Mouse (Mus musculus): Measurements from ENCODE around the gene Sh3bp4. TPM values are rescaled to one million over a fixed set of nuclear protein-coding genes. Genes with fewer than 3 reads are reported as not detected.

Gene Sh3bp4
- total and polyA plus RNA-seq, 3 experiments = not detected

GRCm38 (mm10) chr1:89089821-89090600 is 19.8 kb downstream of the Sh3bp4 start:
- no peak for DNase-seq (ENCODE audit: extremely low read depth)
- Histone ChIP-seq H3K27me3 (replicated peaks) (no peaks in the 10 kb centered on the region), H3K4me1 (ENCODE audit: control insufficient read depth in 1 of 2, insufficient read depth in 2 of 2) (no peaks in the 10 kb centered on the region), H3K9ac (ENCODE audit: insufficient read depth, low read depth) (no peak overlapping the region), H3K9me3 (replicated peaks; ENCODE audit: low read length) (peaks cover 93% of the 10 kb centered on the region), H3K36me3 (replicated peaks in 1 of 2; ENCODE audit: control insufficient read depth in 1 of 2, insufficient read depth in 1 of 2, low read length in 1 of 2) (no peaks in the 10 kb centered on the region), H3K27ac (ENCODE audit: insufficient read depth, low read depth) (no peak overlapping the region), H3K4me3 (replicated peaks in 1 of 3; ENCODE audit: low read depth in 2 of 3, low read length in 2 of 3, poor library complexity in 1 of 3) (no peak overlapping the region), H3K79me2 (replicated peaks; ENCODE audit: control insufficient read depth, extremely low read depth, insufficient read depth, poor library complexity, severe bottlenecking) (no peaks in the 10 kb centered on the region), H3K4me2 (ENCODE audit: insufficient read depth, low read depth, poor library complexity, severe bottlenecking) (no peak overlapping the region)
- no peak for TF ChIP-seq GABPA (IDR thresholded peaks at IDR 0.05; ENCODE audit: insufficient replicate concordance, low read depth, low read length)
- dilution Hi-C loops (cut with MboI; ENCODE audit: extremely low pct_ligation_motif_present, extremely low pct_unique_long_range_greater_than_20kb, low sequenced_read_pairs) (no loop called here), in situ Hi-C loops (cut with MboI; ENCODE audit: low pct_ligation_motif_present, low pct_unique_long_range_greater_than_20kb, low sequenced_read_pairs) (no loop called here)

- H3K36me3 ChIP-seq (replicated peaks in 1 of 2; ENCODE audit: control insufficient read depth in 1 of 2, insufficient read depth in 1 of 2, low read length in 1 of 2) = no peaks in the 10 kb centered on the region
- DNase-seq (ENCODE audit: extremely low read depth) = no peak
- in situ Hi-C loops (cut with MboI; ENCODE audit: low pct_ligation_motif_present, low pct_unique_long_range_greater_than_20kb, low sequenced_read_pairs) (no loop called here), dilution Hi-C loops (cut with MboI; ENCODE audit: extremely low pct_ligation_motif_present, extremely low pct_unique_long_range_greater_than_20kb, low sequenced_read_pairs) (no loop called here)
- no peak for TF ChIP-seq MAZ (IDR thresholded peaks at IDR 0.05; ENCODE audit: low read depth, low read length)
- no peak overlapping the region for H3K4me2 ChIP-seq (ENCODE audit: insufficient read depth, low read depth, poor library complexity, severe bottlenecking)
- peaks cover 93% of the 10 kb centered on the region for H3K9me3 ChIP-seq (replicated peaks; ENCODE audit: low read length)
- no peak overlapping the region for H3K4me3 ChIP-seq (replicated peaks in 1 of 3; ENCODE audit: low read depth in 2 of 3, low read length in 2 of 3, poor library complexity in 1 of 3)
- H3K9ac ChIP-seq (ENCODE audit: insufficient read depth, low read depth) = no peak overlapping the region
- H3K79me2 ChIP-seq (replicated peaks; ENCODE audit: control insufficient read depth, extremely low read depth, insufficient read depth, poor library complexity, severe bottlenecking) = no peaks in the 10 kb centered on the region
- no peak overlapping the region for H3K27ac ChIP-seq (ENCODE audit: insufficient read depth, low read depth)
- H3K27me3 ChIP-seq (replicated peaks) = no peaks in the 10 kb centered on the region
- no peaks in the 10 kb centered on the region for H3K4me1 ChIP-seq (ENCODE audit: control insufficient read depth in 1 of 2, insufficient read depth in 2 of 2)
These were observed 20.5 kb downstream of the Sh3bp4 start for GRCm38 (mm10) chr1:89090676-89091075.

- dilution Hi-C loops (cut with MboI; ENCODE audit: extremely low pct_ligation_motif_present, extremely low pct_unique_long_range_greater_than_20kb, low sequenced_read_pairs) (no loop called here), in situ Hi-C loops (cut with MboI; ENCODE audit: low pct_ligation_motif_present, low pct_unique_long_range_greater_than_20kb, low sequenced_read_pairs) (no loop called here)
- Histone ChIP-seq H3K4me1 (ENCODE audit: control insufficient read depth in 1 of 2, insufficient read depth in 2 of 2) (no peaks in the 10 kb centered on the region), H3K79me2 (replicated peaks; ENCODE audit: control insufficient read depth, extremely low read depth, insufficient read depth, poor library complexity, severe bottlenecking) (no peaks in the 10 kb centered on the region), H3K9me3 (replicated peaks; ENCODE audit: low read length) (peaks cover 88% of the 10 kb centered on the region), H3K27me3 (replicated peaks) (no peaks in the 10 kb centered on the region), H3K36me3 (replicated peaks in 1 of 2; ENCODE audit: control insufficient read depth in 1 of 2, insufficient read depth in 1 of 2, low read length in 1 of 2) (no peaks in the 10 kb centered on the region), H3K27ac (ENCODE audit: insufficient read depth, low read depth) (no peak overlapping the region), H3K4me2 (ENCODE audit: insufficient read depth, low read depth, poor library complexity, severe bottlenecking) (no peak overlapping the region), H3K9ac (ENCODE audit: insufficient read depth, low read depth) (no peak overlapping the region), H3K4me3 (replicated peaks in 1 of 3; ENCODE audit: low read depth in 2 of 3, low read length in 2 of 3, poor library complexity in 1 of 3) (no peak overlapping the region)
- no peak for TF ChIP-seq RAD21 (IDR thresholded peaks at IDR 0.05; ENCODE audit: low read depth, low read length)
- no peak for TF ChIP-seq USF2 (conservative IDR thresholded peaks at IDR 0.05; ENCODE audit: low read depth, low read length)
- no peak for TF ChIP-seq SMC3 (IDR thresholded peaks at IDR 0.05; ENCODE audit: low read depth, low read length)
- no peak for TF ChIP-seq PAX5 (IDR thresholded peaks at IDR 0.05; ENCODE audit: low read length)
- TF ChIP-seq ZC3H11A (IDR thresholded peaks at IDR 0.05; ENCODE audit: low read depth, low read length) = no peak
- no peak for TF ChIP-seq KAT2A (IDR thresholded peaks at IDR 0.05; ENCODE audit: insufficient replicate concordance, low read length)
- no peak for TF ChIP-seq GABPA (IDR thresholded peaks at IDR 0.05; ENCODE audit: insufficient replicate concordance, low read depth, low read length)
- TF ChIP-seq ZMIZ1 (IDR thresholded peaks at IDR 0.05; ENCODE audit: low read depth, low read length) = no peak
- TF ChIP-seq SIN3A (IDR thresholded peaks at IDR 0.05; ENCODE audit: low read length) = no peak
- no peak for TF ChIP-seq CTCF (conservative IDR thresholded peaks at IDR 0.05 in 1 of 2, IDR thresholded peaks at IDR 0.05 in 1 of 2; ENCODE audit: low read depth in 2 of 2, low read length in 2 of 2)
- no peak for TF ChIP-seq MAFK (IDR thresholded peaks at IDR 0.05; ENCODE audit: insufficient replicate concordance, low read length)
- TF ChIP-seq ETS1 (conservative IDR thresholded peaks at IDR 0.05; ENCODE audit: low read depth, low read length) = no peak
- no peak for TF ChIP-seq USF1 (IDR thresholded peaks at IDR 0.05; ENCODE audit: low read depth, low read length)
- TF ChIP-seq MXI1 (IDR thresholded peaks at IDR 0.05; ENCODE audit: low read depth, low read length) = no peak
- TF ChIP-seq ZNF384 (IDR thresholded peaks at IDR 0.05; ENCODE audit: low read depth, low read length) = no peak
- no peak for TF ChIP-seq E2F4 (IDR thresholded peaks at IDR 0.05; ENCODE audit: insufficient replicate concordance, low read depth, low read length)
- TF ChIP-seq MYC (IDR thresholded peaks at IDR 0.05; ENCODE audit: low read depth, low read length) = no peak
- no peak for TF ChIP-seq HCFC1 (IDR thresholded peaks at IDR 0.05; ENCODE audit: low read depth, low read length)
- TF ChIP-seq MAX (IDR thresholded peaks at IDR 0.05; ENCODE audit: low read length) = no peak
- TF ChIP-seq JUN (IDR thresholded peaks at IDR 0.05; ENCODE audit: insufficient read depth, low read depth, low read length) = no peak
- DNase-seq (ENCODE audit: extremely low read depth) = no peak
These were observed 21.8 kb downstream of the Sh3bp4 start for GRCm38 (mm10) chr1:89092019-89092418.
